Comparison of ENCODE assay signal across 19 mouse cellular contexts in the genomic region with DNA sequence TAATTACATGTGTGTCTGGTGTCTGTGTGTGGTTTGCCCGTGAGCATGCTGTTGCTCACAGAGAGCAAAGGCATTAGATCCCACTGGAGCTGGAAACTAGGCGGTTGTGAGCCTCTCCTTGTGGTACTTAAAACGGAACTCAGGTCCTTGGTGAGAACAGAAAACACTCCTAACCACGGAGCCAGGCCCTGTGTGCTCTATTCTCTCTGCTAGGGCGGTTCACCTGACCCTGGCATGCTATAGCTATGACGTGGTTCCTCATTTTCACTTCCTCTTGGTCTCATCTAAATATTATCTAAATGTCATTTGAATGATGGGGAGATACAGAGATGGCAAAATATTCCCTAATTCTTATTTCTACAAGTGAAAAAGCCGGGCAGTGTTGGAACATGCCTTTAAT. TPM values are rescaled to one million over a fixed set of nuclear protein-coding genes. Genes with fewer than 3 reads are reported as not detected.
A peak's percentile ranks its signal among the peaks of the same experiment; 100 is the strongest.
DNase-seq lines count a peak whose midpoint lies in the region; ATAC-seq lines count a peak whose summit lies in the region.
"Had no signal": no experiment of that assay in that cellular context is flagged by ENCODE, and none has a peak within 500 bp of the region (broad histone marks: within the 10 kb centered on the region; RNA-seq: fewer than 3 reads in every experiment).

No protein-coding gene starts in this region.

- no peaks in the 10 kb centered on the region for H3K9me3 ChIP-seq in forebrain, embryonic 15.5 days
- H3K9me3 ChIP-seq in forebrain, embryonic 12.5 days = no peaks in the 10 kb centered on the region
- H3K9me3 ChIP-seq: heart, embryonic 10.5 days; intestine, embryonic 15.5 days; limb, embryonic 15.5 days; neural tube, embryonic 15.5 days; stomach, embryonic 15.5 days had no signal

- H3K4me2 ChIP-seq in forebrain, embryonic 15.5 days (replicated peaks) = no peak overlapping the region
- no peak overlapping the region for H3K4me2 ChIP-seq in forebrain, embryonic 12.5 days
- H3K4me2 ChIP-seq: intestine, embryonic 15.5 days; limb, embryonic 15.5 days; neural tube, embryonic 15.5 days; stomach, embryonic 15.5 days had no signal

- peak; percentile 83 for DNase-seq in A20 (ENCODE audit: low read depth, low spot score)
- DNase-seq in CD4-positive, CD25-positive, alpha-beta regulatory T cell, adult 2 months (ENCODE audit: low read depth, low spot score) = peak; percentile 42
- no peak for DNase-seq in yolk sac, embryonic 10.5 days (ENCODE audit: low spot score)
- DNase-seq: cerebellum, adult 2 months; forebrain, postnatal 0 days; gastrocnemius, postnatal 10 days; heart, postnatal 4 days; kidney, postnatal 14 days; lung, postnatal 10 days; right cerebral cortex, adult 18-20 months had no signal

- H3K9ac ChIP-seq in forebrain, embryonic 15.5 days (replicated peaks) = no peak overlapping the region
- no peak overlapping the region for H3K9ac ChIP-seq in forebrain, embryonic 12.5 days
- H3K9ac ChIP-seq: forebrain, postnatal 0 days; intestine, embryonic 15.5 days; limb, embryonic 15.5 days; neural tube, embryonic 15.5 days; stomach, embryonic 15.5 days had no signal

- no peaks in the 10 kb centered on the region for H3K4me1 ChIP-seq in forebrain, embryonic 15.5 days
- H3K4me1 ChIP-seq in forebrain, embryonic 12.5 days = no peaks in the 10 kb centered on the region
- H3K4me1 ChIP-seq: heart, embryonic 10.5 days; intestine, embryonic 15.5 days; limb, embryonic 15.5 days; stomach, embryonic 15.5 days had no signal

- no peak overlapping the region for H3K4me3 ChIP-seq in forebrain, embryonic 15.5 days
- no peak overlapping the region for H3K4me3 ChIP-seq in forebrain, embryonic 12.5 days (replicated peaks)
- H3K4me3 ChIP-seq: heart, embryonic 10.5 days; intestine, embryonic 15.5 days; limb, embryonic 15.5 days; neural tube, embryonic 15.5 days; stomach, embryonic 15.5 days had no signal

- H3K36me3 ChIP-seq in forebrain, embryonic 15.5 days = no peaks in the 10 kb centered on the region
- no peaks in the 10 kb centered on the region for H3K36me3 ChIP-seq in forebrain, embryonic 12.5 days (replicated peaks)
- H3K36me3 ChIP-seq: heart, embryonic 10.5 days; intestine, embryonic 15.5 days; limb, embryonic 15.5 days; neural tube, embryonic 15.5 days; stomach, embryonic 15.5 days had no signal

- H3K27me3 ChIP-seq in forebrain, embryonic 15.5 days = no peaks in the 10 kb centered on the region
- H3K27me3 ChIP-seq in forebrain, embryonic 12.5 days = no peaks in the 10 kb centered on the region
- H3K27me3 ChIP-seq: intestine, embryonic 15.5 days; limb, embryonic 15.5 days; neural tube, embryonic 15.5 days; stomach, embryonic 15.5 days had no signal

- ATAC-seq in granulocyte monocyte progenitor cell, adult 5-6 weeks (replicated peaks; ENCODE audit: poor library complexity, severe bottlenecking) = peak; percentile 97
- ATAC-seq in neutrophil, adult 5-6 weeks (ENCODE audit: extremely low read depth, insufficient number of reproducible peaks, low FRiP score, poor library complexity, severe bottlenecking) = peak; percentile 98
- ATAC-seq in forebrain, embryonic 15.5 days (replicated peaks) = no peak
- ATAC-seq in forebrain, embryonic 12.5 days (ENCODE audit: low FRiP score) = no peak
- ATAC-seq: forebrain, postnatal 0 days; intestine, embryonic 15.5 days had no signal

- no peak overlapping the region for H3K27ac ChIP-seq in forebrain, embryonic 15.5 days (replicated peaks)
- H3K27ac ChIP-seq in forebrain, embryonic 12.5 days = no peak overlapping the region
- H3K27ac ChIP-seq: heart, embryonic 10.5 days; intestine, embryonic 15.5 days; limb, embryonic 15.5 days; neural tube, embryonic 15.5 days; stomach, embryonic 15.5 days had no signal

- 86% methylated on average over 7 of the region's 7 CpGs for WGBS in forebrain, embryonic 15.5 days
- 82% methylated on average over 7 of the region's 7 CpGs for WGBS in forebrain, embryonic 12.5 days

RNA-seq across cellular contexts. Expression of gene Phlpp1, which starts 9.0 kb away (rescaled TPM):
- 0.94 and 2.2 TPM in 2 replicates for total RNA-seq in granulocyte monocyte progenitor cell, adult 5-6 weeks (2014; fragmentation: Nextera tagmentation)
- total RNA-seq in granulocyte monocyte progenitor cell, adult 5-6 weeks (2017) = 1.7 and 2.1 TPM in 2 replicates
- total RNA-seq in neutrophil, adult 5-6 weeks (2017) = 13.9 and 21.5 TPM in 2 replicates
- 8.0 and 8.2 TPM in 2 replicates for polyA plus RNA-seq in forebrain, embryonic 15.5 days (2015; fragmentation: Nextera tagmentation; extraction: Ambion mirVana)
- polyA plus RNA-seq in forebrain, embryonic 12.5 days (2016; fragmentation: Nextera tagmentation; extraction: Ambion mirVana) = 9.4 and 10.3 TPM in 2 replicates

Comparison
In these comparisons a context has a peak if more than half of its experiments do, and no peak if none do; other contexts are left out.
1. ATAC-seq: peak in granulocyte monocyte progenitor cell, adult 5-6 weeks (single experiment) and neutrophil, adult 5-6 weeks (single experiment); none in forebrain, embryonic 15.5 days (single experiment) and forebrain, embryonic 12.5 days (single experiment).